Mouse (Mus musculus) embryonic fibroblast, embryonic 13.5 days (primary cell): ENCODE data around the gene Rnf186.

ENCODE experiments used
- CTCF ChIP-seq: IDR thresholded peaks from 2 replicates; pipeline ENCODE4 v1.5.1; 2011; ENCODE audit warnings: mild to moderate bottlenecking, control low read depth, low read length, moderate library complexity, borderline replicate concordance; ENCODE audit not compliant: insufficient read depth
- POLR2A ChIP-seq: IDR thresholded peaks from 2 replicates; pipeline ENCODE4 v1.6.1; 2011; ENCODE audit warnings: low read depth, mild to moderate bottlenecking, control low read depth, low read length, moderate library complexity

DNA sequence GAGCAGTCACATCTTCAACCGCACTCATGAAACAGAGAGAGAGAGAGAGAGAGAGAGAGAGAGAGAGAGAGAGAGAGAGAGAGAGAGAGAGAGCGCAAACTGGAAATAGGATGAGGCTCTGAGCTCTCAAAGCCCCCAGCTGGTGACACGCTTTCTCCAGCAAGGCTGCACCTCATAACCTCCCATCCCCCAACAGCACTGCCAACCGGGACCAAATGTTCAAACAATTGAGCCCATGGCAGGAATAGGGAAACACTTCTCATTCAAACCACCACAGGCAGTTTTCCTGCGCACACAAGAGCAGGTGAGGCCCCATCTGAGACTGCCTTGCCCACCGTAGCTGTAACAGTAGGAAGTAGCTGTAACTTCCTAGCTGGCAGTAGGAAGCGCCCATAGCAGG is 25.5 kb upstream of the Rnf186 start:
- TF ChIP-seq CTCF = no peak
- TF ChIP-seq POLR2A = no peak
